Mouse (Mus musculus) thymus, adult 2 months (tissue): ENCODE measurements at regions not wholly inside any gene's neighbourhood (a gene's known extent, or its start where the extent isn't known, plus 50 kb on each side); places are given as distances from the start of the nearest gene placed in this dataset.

Experiments used
- CTCF ChIP-seq: fragments of 200-500 bp; IDR thresholded peaks from 2 replicates; pipeline ENCODE4 v1.5.1; 2012; ENCODE audit warnings: mild to moderate bottlenecking, control low read depth, low read length, moderate library complexity, borderline replicate concordance; ENCODE audit not compliant: control insufficient read depth, poor library complexity, insufficient read depth; ENCODE audit errors: extremely low read depth
- POLR2A ChIP-seq: fragments of 200-500 bp; IDR thresholded peaks from 2 replicates; pipeline ENCODE4 v1.6.1; 2012; ENCODE audit warnings: mild to moderate bottlenecking, low read length, control low read depth, moderate library complexity; ENCODE audit not compliant: control insufficient read depth, poor library complexity, insufficient read depth; ENCODE audit errors: extremely low read depth

DNA sequence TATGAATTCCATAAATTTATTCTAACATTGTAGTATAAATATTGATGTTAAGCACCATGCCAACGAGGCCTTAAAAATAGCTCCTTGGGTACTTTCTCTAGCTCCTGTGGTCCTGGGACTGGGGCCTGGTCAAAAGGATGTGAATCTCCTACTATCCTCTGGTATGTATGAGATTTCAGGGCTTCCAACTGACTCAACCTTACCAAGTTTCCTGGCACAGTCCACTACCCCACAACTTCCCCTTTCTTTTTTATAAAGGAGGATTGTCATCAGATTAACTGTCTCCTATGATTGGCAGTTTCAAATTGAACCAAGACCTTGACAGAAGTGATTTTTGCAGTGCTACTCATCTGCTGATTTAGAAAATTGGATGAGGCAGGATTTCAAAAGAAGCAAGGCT lies 1097.4 kb downstream of the Adam6a start:
- no peak for TF ChIP-seq CTCF
- no peak for TF ChIP-seq POLR2A
